Mouse (Mus musculus): ENCODE data around the gene Snapc4. TPM values are rescaled to one million over a fixed set of nuclear protein-coding genes. Genes with fewer than 3 reads are reported as not detected.

The Snapc4 gene
- polyA plus RNA-seq, 1 experiment, result 54.3 TPM

- Histone ChIP-seq H3K27ac (ENCODE audit: insufficient read depth, low read length) (no peak overlapping the region), H3K27me3 (ENCODE audit: control insufficient read depth, insufficient read depth, low read length, poor library complexity, severe bottlenecking) (no peaks in the 10 kb centered on the region), H3K9ac (ENCODE audit: low read depth, poor library complexity, severe bottlenecking) (no peak overlapping the region), H3K36me3 (ENCODE audit: control insufficient read depth, insufficient read depth, low read length, poor library complexity, severe bottlenecking) (peaks cover 3% of the 10 kb centered on the region; the same call in 1 of the 2 replicates), H3K9me3 (replicated peaks; ENCODE audit: control insufficient read depth, insufficient read depth, low read length, poor library complexity, severe bottlenecking) (no peaks in the 10 kb centered on the region), H3K4me1 (ENCODE audit: control insufficient read depth, insufficient read depth, low read length) (no peaks in the 10 kb centered on the region), H3K4me3 (ENCODE audit: low read depth, low read length) (no peak overlapping the region)
- no peak for TF ChIP-seq CTCF (IDR thresholded peaks at IDR 0.05; ENCODE audit: low read depth, low read length)
- TF ChIP-seq POLR2A (IDR thresholded peaks at IDR 0.05; ENCODE audit: insufficient read depth, low read length), result no peak
- TF ChIP-seq EP300 (IDR thresholded peaks at IDR 0.05; ENCODE audit: insufficient read depth, low read depth, low read length), result no peak
Measured at GRCm38 (mm10) chr2:26402265-26402664, 21.8 kb upstream of the Snapc4 start.

- Histone ChIP-seq H3K36me3 (ENCODE audit: control insufficient read depth, insufficient read depth, low read length, poor library complexity, severe bottlenecking) (peaks cover 13% of the 10 kb centered on the region), H3K27me3 (ENCODE audit: control insufficient read depth, insufficient read depth, low read length, poor library complexity, severe bottlenecking) (no peaks in the 10 kb centered on the region), H3K9me3 (replicated peaks; ENCODE audit: control insufficient read depth, insufficient read depth, low read length, poor library complexity, severe bottlenecking) (no peaks in the 10 kb centered on the region), H3K9ac (ENCODE audit: low read depth, poor library complexity, severe bottlenecking) (no peak overlapping the region), H3K27ac (ENCODE audit: insufficient read depth, low read length) (no peak overlapping the region), H3K4me3 (ENCODE audit: low read depth, low read length) (no peak overlapping the region), H3K4me1 (ENCODE audit: control insufficient read depth, insufficient read depth, low read length) (no peaks in the 10 kb centered on the region)
- TF ChIP-seq POLR2A (IDR thresholded peaks at IDR 0.05; ENCODE audit: insufficient read depth, low read length) (no peak), CTCF (IDR thresholded peaks at IDR 0.05; ENCODE audit: low read depth, low read length) (no peak), EP300 (IDR thresholded peaks at IDR 0.05; ENCODE audit: insufficient read depth, low read depth, low read length) (no peak)
Measured at GRCm38 (mm10) chr2:26401023-26401422, 20.6 kb upstream of the Snapc4 start.

- Histone ChIP-seq H3K27me3 (ENCODE audit: control insufficient read depth, insufficient read depth, low read length, poor library complexity, severe bottlenecking) (no peaks in the 10 kb centered on the region), H3K9ac (ENCODE audit: low read depth, poor library complexity, severe bottlenecking) (no peak overlapping the region), H3K27ac (ENCODE audit: insufficient read depth, low read length) (no peak overlapping the region), H3K4me1 (ENCODE audit: control insufficient read depth, insufficient read depth, low read length) (no peaks in the 10 kb centered on the region), H3K4me3 (ENCODE audit: low read depth, low read length) (no peak overlapping the region), H3K9me3 (replicated peaks; ENCODE audit: control insufficient read depth, insufficient read depth, low read length, poor library complexity, severe bottlenecking) (no peaks in the 10 kb centered on the region), H3K36me3 (ENCODE audit: control insufficient read depth, insufficient read depth, low read length, poor library complexity, severe bottlenecking) (peaks cover 20% of the 10 kb centered on the region)
- TF ChIP-seq CTCF (IDR thresholded peaks at IDR 0.05; ENCODE audit: low read depth, low read length) (no peak), POLR2A (IDR thresholded peaks at IDR 0.05; ENCODE audit: insufficient read depth, low read length) (no peak), EP300 (IDR thresholded peaks at IDR 0.05; ENCODE audit: insufficient read depth, low read depth, low read length) (no peak)
Measured at GRCm38 (mm10) chr2:26400296-26400695, 19.8 kb upstream of the Snapc4 start.

- Histone ChIP-seq H3K9ac (ENCODE audit: low read depth, poor library complexity, severe bottlenecking) (no peak overlapping the region), H3K36me3 (ENCODE audit: control insufficient read depth, insufficient read depth, low read length, poor library complexity, severe bottlenecking) (peaks cover 27% of the 10 kb centered on the region), H3K27me3 (ENCODE audit: control insufficient read depth, insufficient read depth, low read length, poor library complexity, severe bottlenecking) (no peaks in the 10 kb centered on the region), H3K9me3 (replicated peaks; ENCODE audit: control insufficient read depth, insufficient read depth, low read length, poor library complexity, severe bottlenecking) (no peaks in the 10 kb centered on the region), H3K27ac (ENCODE audit: insufficient read depth, low read length) (no peak overlapping the region), H3K4me3 (ENCODE audit: low read depth, low read length) (no peak overlapping the region), H3K4me1 (ENCODE audit: control insufficient read depth, insufficient read depth, low read length) (no peaks in the 10 kb centered on the region)
- TF ChIP-seq POLR2A (IDR thresholded peaks at IDR 0.05; ENCODE audit: insufficient read depth, low read length) (no peak), EP300 (IDR thresholded peaks at IDR 0.05; ENCODE audit: insufficient read depth, low read depth, low read length) (no peak), CTCF (IDR thresholded peaks at IDR 0.05; ENCODE audit: low read depth, low read length) (no peak)
Measured at GRCm38 (mm10) chr2:26399647-26400046, 19.2 kb upstream of the Snapc4 start.

- TF ChIP-seq POLR2A (IDR thresholded peaks at IDR 0.05; ENCODE audit: insufficient read depth, low read length), result no peak
- TF ChIP-seq EP300 (IDR thresholded peaks at IDR 0.05; ENCODE audit: insufficient read depth, low read depth, low read length), result no peak
- no peak for TF ChIP-seq CTCF (IDR thresholded peaks at IDR 0.05; ENCODE audit: low read depth, low read length)
- no peaks in the 10 kb centered on the region for H3K27me3 ChIP-seq (ENCODE audit: control insufficient read depth, insufficient read depth, low read length, poor library complexity, severe bottlenecking)
- H3K4me3 ChIP-seq (ENCODE audit: low read depth, low read length), result no peak overlapping the region
- no peak overlapping the region for H3K9ac ChIP-seq (ENCODE audit: low read depth, poor library complexity, severe bottlenecking)
- no peak overlapping the region for H3K27ac ChIP-seq (ENCODE audit: insufficient read depth, low read length)
- H3K9me3 ChIP-seq (replicated peaks; ENCODE audit: control insufficient read depth, insufficient read depth, low read length, poor library complexity, severe bottlenecking), result no peaks in the 10 kb centered on the region
- H3K4me1 ChIP-seq (ENCODE audit: control insufficient read depth, insufficient read depth, low read length), result no peaks in the 10 kb centered on the region
- H3K36me3 ChIP-seq (ENCODE audit: control insufficient read depth, insufficient read depth, low read length, poor library complexity, severe bottlenecking), result peaks cover 29% of the 10 kb centered on the region
Measured at GRCm38 (mm10) chr2:26398978-26399377, 18.5 kb upstream of the Snapc4 start.

GRCm38 (mm10) chr2:26391617-26392016, 11.2 kb upstream of the Snapc4 start:
- peaks cover 65% of the 10 kb centered on the region for H3K36me3 ChIP-seq (ENCODE audit: control insufficient read depth, insufficient read depth, low read length, poor library complexity, severe bottlenecking)
- H3K27ac ChIP-seq (ENCODE audit: insufficient read depth, low read length), result no peak overlapping the region
- no peak overlapping the region for H3K9ac ChIP-seq (ENCODE audit: low read depth, poor library complexity, severe bottlenecking)

More at GRCm38 (mm10) chr2:26391617-26392016, 11.2 kb upstream of the Snapc4 start:
- Histone ChIP-seq H3K4me1 (ENCODE audit: control insufficient read depth, insufficient read depth, low read length) (no peaks in the 10 kb centered on the region), H3K27me3 (ENCODE audit: control insufficient read depth, insufficient read depth, low read length, poor library complexity, severe bottlenecking) (no peaks in the 10 kb centered on the region), H3K4me3 (ENCODE audit: low read depth, low read length) (no peak overlapping the region), H3K9me3 (replicated peaks; ENCODE audit: control insufficient read depth, insufficient read depth, low read length, poor library complexity, severe bottlenecking) (no peaks in the 10 kb centered on the region)
- TF ChIP-seq EP300 (IDR thresholded peaks at IDR 0.05; ENCODE audit: insufficient read depth, low read depth, low read length) (no peak), POLR2A (IDR thresholded peaks at IDR 0.05; ENCODE audit: insufficient read depth, low read length) (no peak), CTCF (IDR thresholded peaks at IDR 0.05; ENCODE audit: low read depth, low read length) (no peak)
